Mouse (Mus musculus): ENCODE measurements at regions not wholly inside any gene's neighbourhood (a gene's known extent, or its start where the extent isn't known, plus 50 kb on each side); places are given as distances from the start of the nearest gene placed in this dataset.

DNA sequence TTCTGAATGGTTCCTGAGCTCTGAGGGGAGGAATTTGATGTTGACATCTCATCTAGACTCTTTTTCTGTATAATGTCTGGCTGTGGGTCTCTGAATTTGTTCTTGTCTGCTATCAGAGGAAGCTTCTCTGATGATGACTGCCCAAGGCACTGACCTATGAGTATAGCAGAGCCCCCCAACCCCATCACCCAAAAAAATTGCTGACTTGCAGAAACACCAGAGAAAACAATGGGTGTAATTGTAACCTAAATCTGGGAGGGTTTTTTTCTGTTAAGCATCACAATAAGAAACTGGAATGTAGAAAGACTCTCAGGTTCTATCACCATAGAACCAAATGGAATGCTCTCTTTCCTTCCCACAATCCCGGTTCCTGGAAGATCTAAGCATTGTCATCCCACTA lies 50.2 kb upstream of the Phf3 start:
- intact Hi-C loops (cut with DNase I): loop anchor here (5.0 kb wide), 1 partner anchor 228 kb away; no protein-coding TSS in a partner anchor
- no peak for DNase-seq

Measured in heart, postnatal 36 days (tissue).